Mouse (Mus musculus): ENCODE measurements around the gene Tpcn1.

Gene Tpcn1

GRCm38 (mm10) chr5:120588569-120589094 lies at the start of gene Tpcn1, which contains the start of gene Iqcd:
TSS of gene Tpcn1 (minus strand) at chr5:120588673.
TSS of gene Iqcd (plus strand) at chr5:120589016.
- in situ Hi-C loops (cut with MboI; ENCODE audit: unreplicated experiment in 2 of 2): loop anchor here in 1 of 2 experiments (5.0 kb wide), 1 partner anchor 61 kb away; no protein-coding TSS in a partner anchor

GRCm38 (mm10) chr5:120635633-120636032 lies 47.2 kb upstream of the Tpcn1 start:
- in situ Hi-C loops (cut with MboI; ENCODE audit: unreplicated experiment in 2 of 2): no loop called here

GRCm38 (mm10) chr5:120634860-120635259 lies 46.4 kb upstream of the Tpcn1 start:
- in situ Hi-C loops (cut with MboI; ENCODE audit: unreplicated experiment in 2 of 2): no loop called here

- in situ Hi-C loops (cut with MboI; ENCODE audit: unreplicated experiment in 2 of 2): no loop called here
Observed at GRCm38 (mm10) chr5:120634131-120634530, 45.7 kb upstream of the Tpcn1 start, which contains the start of gene Cfap73. TSS of gene Cfap73 (minus strand) at chr5:120634235.

GRCm38 (mm10) chr5:120631892-120632291 lies 43.4 kb upstream of the Tpcn1 start:
- in situ Hi-C loops (cut with MboI; ENCODE audit: unreplicated experiment in 2 of 2): no loop called here

GRCm38 (mm10) chr5:120631128-120631527 lies 42.7 kb upstream of the Tpcn1 start:
- in situ Hi-C loops (cut with MboI; ENCODE audit: unreplicated experiment in 2 of 2): no loop called here

GRCm38 (mm10) chr5:120628624-120629023 lies 40.2 kb upstream of the Tpcn1 start:
- in situ Hi-C loops (cut with MboI; ENCODE audit: unreplicated experiment in 2 of 2): no loop called here

GRCm38 (mm10) chr5:120627515-120628300 lies 39.2 kb upstream of the Tpcn1 start:
- in situ Hi-C loops (cut with MboI; ENCODE audit: unreplicated experiment in 2 of 2): no loop called here

- in situ Hi-C loops (cut with MboI; ENCODE audit: unreplicated experiment in 2 of 2): no loop called here
Observed at GRCm38 (mm10) chr5:120626399-120626798, 37.9 kb upstream of the Tpcn1 start.

GRCm38 (mm10) chr5:120624427-120624826 lies 36.0 kb upstream of the Tpcn1 start:
- in situ Hi-C loops (cut with MboI; ENCODE audit: unreplicated experiment in 2 of 2): loop anchor here in 1 of 2 experiments (25.0 kb wide), 1 partner anchor 487 kb away; no protein-coding TSS in a partner anchor

- in situ Hi-C loops (cut with MboI; ENCODE audit: unreplicated experiment in 2 of 2): loop anchor here in 1 of 2 experiments (25.0 kb wide), 1 partner anchor 485 kb away; no protein-coding TSS in a partner anchor
Observed at GRCm38 (mm10) chr5:120622198-120622851, 33.9 kb upstream of the Tpcn1 start.

GRCm38 (mm10) chr5:120621846-120622197 lies 33.3 kb upstream of the Tpcn1 start:
- in situ Hi-C loops (cut with MboI; ENCODE audit: unreplicated experiment in 2 of 2): loop anchor here in 1 of 2 experiments (25.0 kb wide), 1 partner anchor 485 kb away; no protein-coding TSS in a partner anchor

GRCm38 (mm10) chr5:120621078-120621765 lies 32.7 kb upstream of the Tpcn1 start:
- in situ Hi-C loops (cut with MboI; ENCODE audit: unreplicated experiment in 2 of 2): loop anchor here in 1 of 2 experiments (25.0 kb wide), 1 partner anchor 484 kb away; no protein-coding TSS in a partner anchor

GRCm38 (mm10) chr5:120620375-120621077 lies 32.1 kb upstream of the Tpcn1 start:
- in situ Hi-C loops (cut with MboI; ENCODE audit: unreplicated experiment in 2 of 2): loop anchor here in 1 of 2 experiments (25.0 kb wide), 1 partner anchor 483 kb away; no protein-coding TSS in a partner anchor

GRCm38 (mm10) chr5:120619201-120619600 lies 30.7 kb upstream of the Tpcn1 start:
- in situ Hi-C loops (cut with MboI; ENCODE audit: unreplicated experiment in 2 of 2): loop anchor here (5.0 to 25.0 kb wide), 5 partner anchors 58 to 482 kb away; partner anchors contain the start of genes Dtx1 (in 2 of the 2) and Oas2 (in 2 of the 2)

- in situ Hi-C loops (cut with MboI; ENCODE audit: unreplicated experiment in 2 of 2): loop anchor here (5.0 to 25.0 kb wide), 5 partner anchors 59 to 481 kb away; partner anchors contain the start of genes Dtx1 (in 2 of the 2) and Oas2 (in 2 of the 2)
Observed at GRCm38 (mm10) chr5:120618778-120619177, 30.3 kb upstream of the Tpcn1 start.

GRCm38 (mm10) chr5:120615903-120616302 lies 27.4 kb upstream of the Tpcn1 start:
- in situ Hi-C loops (cut with MboI; ENCODE audit: unreplicated experiment in 2 of 2): loop anchor here (5.0 to 25.0 kb wide), 5 partner anchors 61 to 479 kb away; partner anchors contain the start of genes Dtx1 (in 2 of the 2) and Oas2 (in 2 of the 2)

- in situ Hi-C loops (cut with MboI; ENCODE audit: unreplicated experiment in 2 of 2): loop anchor here in 1 of 2 experiments (10.0 to 25.0 kb wide), 2 partner anchors 132 to 476 kb away; partner anchors contain the start of gene Oas2
Observed at GRCm38 (mm10) chr5:120612822-120613604, 24.5 kb upstream of the Tpcn1 start.
